In genomic region chr10:37275857-37276256, GRCm38 (mm10) we compare ENCODE assay signal across 14 mouse cellular contexts.
"Had no signal": no experiment of that assay in that cellular context is flagged by ENCODE, and none has a peak within 500 bp of the region (broad histone marks: within the 10 kb centered on the region; RNA-seq: fewer than 3 reads in every experiment).

No protein-coding gene starts in this region.

- H3K27me3 ChIP-seq: limb, embryonic 12.5 days; neural tube, embryonic 15.5 days had no signal

- H3K36me3 ChIP-seq: limb, embryonic 12.5 days; midbrain, embryonic 10.5 days; neural tube, embryonic 15.5 days had no signal

- ATAC-seq: hindbrain, embryonic 16.5 days; inflammation-experienced regulatory T-cells, adult 6 months; intestine, postnatal 0 days had no signal

- H3K4me1 ChIP-seq: limb, embryonic 12.5 days; midbrain, embryonic 10.5 days; neural tube, embryonic 15.5 days had no signal

- H3K9ac ChIP-seq: limb, embryonic 12.5 days; neural tube, embryonic 15.5 days had no signal

- H3K4me2 ChIP-seq: limb, embryonic 12.5 days; neural tube, embryonic 15.5 days had no signal

- H3K9me3 ChIP-seq: limb, embryonic 12.5 days; midbrain, embryonic 10.5 days; neural tube, embryonic 15.5 days had no signal

- DNase-seq: kidney, adult 8-10 months; kidney, postnatal 36 days; layer of hippocampus, adult 9-11 months; lung, postnatal 4 days; midbrain, embryonic 14.5 days; right cerebral cortex, adult 18-20 months; thymus, postnatal 4 days had no signal

- H3K4me3 ChIP-seq: limb, embryonic 12.5 days; midbrain, embryonic 10.5 days; myocyte; neural tube, embryonic 15.5 days had no signal

- H3K27ac ChIP-seq: limb, embryonic 12.5 days; midbrain, embryonic 10.5 days; neural tube, embryonic 15.5 days had no signal
